Mouse (Mus musculus) CH12.LX (cell line): ENCODE results near the gene Myo1a. TPM values are rescaled to one million over a fixed set of nuclear protein-coding genes. Genes with fewer than 3 reads are reported as not detected.
A peak's percentile ranks its signal among the peaks of the same experiment; 100 is the strongest.

Experiments
- DNase-seq: peaks from one replicate; pipeline ENCODE4 v3.0.0-alpha.2; 2013; ENCODE audit errors: extremely low read depth
- H3K27ac ChIP-seq: 2 replicates; pipeline ENCODE4 v1.5.1; 2012; ENCODE audit warnings: low read depth, mild to moderate bottlenecking, control low read depth, moderate library complexity; ENCODE audit not compliant: insufficient read depth
- H3K27me3 ChIP-seq: replicated peaks from 2 replicates; pipeline ENCODE3; 2012; ENCODE audit warnings: inconsistent platforms
- H3K36me3 ChIP-seq, 2 experiments: replicated peaks in 1 of 2; 2 replicates each; pipeline versions ENCODE3 to v1.6.1; 2012; ENCODE audit warnings: inconsistent platforms in 1 of 2, low read length in 1 of 2, mild to moderate bottlenecking in 1 of 2, mixed read lengths in 1 of 2, moderate library complexity in 1 of 2; ENCODE audit not compliant: control insufficient read depth in 1 of 2, insufficient read depth in 1 of 2
- H3K4me1 ChIP-seq, 2 experiments: 2 replicates each; pipeline ENCODE4 v1.6.1; 2012; ENCODE audit warnings: inconsistent platforms in 1 of 2, moderate library complexity in 1 of 2; ENCODE audit not compliant: insufficient read depth in 2 of 2, control insufficient read depth in 1 of 2
- H3K4me2 ChIP-seq: 2 replicates; pipeline ENCODE4 v1.6.1; 2012; ENCODE audit warnings: low read depth, mild to moderate bottlenecking, control low read depth; ENCODE audit not compliant: poor library complexity, insufficient read depth, severe bottlenecking
- H3K4me3 ChIP-seq, 3 experiments: fragments of 150-350 bp in 1 of 3; sonication (generic) in 1 of 3; replicated peaks in 1 of 3; 2 replicates each; pipeline versions ENCODE3 to v1.5.1; 2011 to 2012; ENCODE audit warnings: low read depth in 2 of 3, low read length in 2 of 3, mild to moderate bottlenecking in 2 of 3, moderate library complexity in 2 of 3, control low read depth in 1 of 3, improper control_type of control experiment in 1 of 3, inconsistent platforms in 1 of 3, mixed read lengths in 1 of 3; ENCODE audit not compliant: poor library complexity in 1 of 3
- H3K79me2 ChIP-seq: replicated peaks from 2 replicates; pipeline ENCODE4 v1.6.1; 2012; ENCODE audit warnings: mild to moderate bottlenecking, moderate library complexity; ENCODE audit not compliant: control insufficient read depth, poor library complexity, insufficient read depth, severe bottlenecking; ENCODE audit errors: extremely low read depth
- H3K9ac ChIP-seq: 2 replicates; pipeline ENCODE4 v1.6.1; 2012; ENCODE audit warnings: low read depth, mild to moderate bottlenecking, control low read depth, moderate library complexity; ENCODE audit not compliant: insufficient read depth
- H3K9me3 ChIP-seq: replicated peaks from 2 replicates; pipeline ENCODE3; 2012; ENCODE audit warnings: low read length, inconsistent platforms, mixed read lengths
- CTCF ChIP-seq, 2 experiments: IDR thresholded peaks in 1 of 2; conservative IDR thresholded peaks in 1 of 2; 2 replicates each; pipeline ENCODE4 v1.5.1; 2011 to 2012; ENCODE audit warnings: low read depth in 2 of 2, low read length in 2 of 2, improper control_type of control experiment in 1 of 2, inconsistent platforms in 1 of 2, mild to moderate bottlenecking in 1 of 2, moderate library complexity in 1 of 2
- EP300 ChIP-seq: IDR thresholded peaks from 2 replicates; pipeline ENCODE4 v1.6.1; 2011; ENCODE audit warnings: low read length, improper control_type of control experiment
- ETS1 ChIP-seq: conservative IDR thresholded peaks from 2 replicates; pipeline ENCODE4 v1.6.1; 2012; ENCODE audit warnings: low read depth, mild to moderate bottlenecking, inconsistent platforms, low read length, improper control_type of control experiment, moderate library complexity
- GABPA ChIP-seq: IDR thresholded peaks from 2 replicates; pipeline ENCODE4 v1.6.1; 2012; ENCODE audit warnings: low read depth, low read length, improper control_type of control experiment, inconsistent platforms; ENCODE audit not compliant: insufficient replicate concordance
- MEF2A ChIP-seq: IDR thresholded peaks from 2 replicates; pipeline ENCODE4 v1.6.1; 2014; ENCODE audit warnings: low read depth, mild to moderate bottlenecking, inconsistent platforms, low read length, improper control_type of control experiment, borderline replicate concordance
- MXI1 ChIP-seq: IDR thresholded peaks from 2 replicates; pipeline ENCODE4 v1.6.1; 2011; ENCODE audit warnings: mild to moderate bottlenecking, low read depth, low read length, improper control_type of control experiment
- RAD21 ChIP-seq: IDR thresholded peaks from 2 replicates; pipeline ENCODE4 v1.6.1; 2011; ENCODE audit warnings: low read depth, mild to moderate bottlenecking, low read length, improper control_type of control experiment, moderate library complexity
- RCOR1 ChIP-seq: conservative IDR thresholded peaks from 2 replicates; pipeline ENCODE4 v1.6.1; 2012; ENCODE audit warnings: low read depth, mild to moderate bottlenecking, inconsistent platforms, low read length, improper control_type of control experiment
- SMC3 ChIP-seq: IDR thresholded peaks from 2 replicates; pipeline ENCODE4 v1.6.1; 2011; ENCODE audit warnings: low read depth, low read length, improper control_type of control experiment
- TBP ChIP-seq: conservative IDR thresholded peaks from 2 replicates; pipeline ENCODE4 v1.6.1; 2011; ENCODE audit warnings: low read depth, low read length, improper control_type of control experiment
- USF1 ChIP-seq: IDR thresholded peaks from 2 replicates; pipeline ENCODE4 v1.6.1; 2014; ENCODE audit warnings: low read depth, mild to moderate bottlenecking, inconsistent platforms, low read length, improper control_type of control experiment
- dilution Hi-C: fragments of 300-500 bp; cut with MboI; formaldehyde crosslinking; loops from 2 replicates; pipeline ENCODE4 v1.14.3; 2020; ENCODE audit warnings: low sequenced_read_pairs; ENCODE audit not compliant: extremely low pct_unique_long_range_greater_than_20kb, extremely low pct_ligation_motif_present
- in situ Hi-C: fragments of 300-500 bp; cut with MboI; formaldehyde crosslinking; loops from 3 replicates; pipeline ENCODE4 v1.14.3; 2019; ENCODE audit warnings: low sequenced_read_pairs, low pct_ligation_motif_present, low pct_unique_long_range_greater_than_20kb, mixed read lengths
- polyA plus RNA-seq: library from polyadenylated mRNA; unstranded; fragments of >175 nt; gene quantifications from 2 replicates; pipeline ENCODE4 v1.2.1, GENCODE M21; 2012; ENCODE audit warnings: low read depth; ENCODE audit not compliant: insufficient read length
- total RNA-seq, 2 experiments: library from RNA; depleted of rRNA; stranded (reverse); fragments of 300-350 nt in 1 of 2; fragments of >200 nt in 1 of 2; gene quantifications; 2 replicates each; pipeline ENCODE4 v1.2.3; 2012 to 2014

The Myo1a gene
- total and polyA plus RNA-seq, 3 experiments, result 0.08 to 2.3 (median 0.36) TPM

GRCm38 (mm10) chr10:127669170-127669569, 35.8 kb upstream of the Myo1a start:
- in situ Hi-C loops, result no loop called here
- H3K9ac ChIP-seq, result peak overlapping the region; percentile 93; the same call in 1 of the 2 replicates
- dilution Hi-C loops, result no loop called here
- H3K4me3 ChIP-seq, result peak overlapping the region in 1 of 3 experiments; percentile 56
- H3K36me3 ChIP-seq, result peaks cover 0 to 9% of the 10 kb centered on the region in 2 experiments
- TF ChIP-seq RAD21 (no peak), MEF2A (no peak), GABPA (no peak), RCOR1 (no peak)
- H3K4me1 ChIP-seq, result peaks cover 7 to 44% of the 10 kb centered on the region in 2 experiments
- H3K4me2 ChIP-seq, result peak overlapping the region; percentile 77
- peak overlapping the region; percentile 30; the same call in 1 of the 2 replicates for H3K27ac ChIP-seq
- peaks cover 26% of the 10 kb centered on the region for H3K27me3 ChIP-seq
- DNase-seq, result no peak
- no peaks in the 10 kb centered on the region for H3K79me2 ChIP-seq
- no peaks in the 10 kb centered on the region for H3K9me3 ChIP-seq

- H3K9me3 ChIP-seq, result no peaks in the 10 kb centered on the region
- TF ChIP-seq ETS1, result no peak
- no peak for TF ChIP-seq TBP
- TF ChIP-seq CTCF (conservative IDR thresholded peaks at IDR 0.05 in 1 of 2, IDR thresholded peaks at IDR 0.05 in 1 of 2; ENCODE audit: low read depth in 2 of 2, low read length in 2 of 2), result peak in 1 of 2 experiments; percentile 41; a peak in 2 of 4 replicates
- TF ChIP-seq SMC3, result peak; percentile 11; the same call in 1 of the 2 replicates
- TF ChIP-seq RAD21, result peak; percentile 6
- TF ChIP-seq EP300, result no peak
- TF ChIP-seq, all 38 proteins: peak for 3
- in situ Hi-C loops, result loop anchor here (10.0 kb wide), 1 partner anchor 65 kb away; the partner anchor contains the start of gene Zbtb39
- peak; percentile 31 for DNase-seq
- dilution Hi-C loops, result no loop called here
- Histone ChIP-seq H3K79me2 (no peaks in the 10 kb centered on the region), H3K9ac (no peak overlapping the region), H3K36me3 (no peaks in the 10 kb centered on the region), H3K4me2 (no peak overlapping the region), H3K4me3 (no peak overlapping the region), H3K4me1 (peaks cover 7 to 39% of the 10 kb centered on the region in 2 experiments), H3K27ac (no peak overlapping the region), H3K27me3 (peaks cover 24% of the 10 kb centered on the region)
Measured at GRCm38 (mm10) chr10:127670185-127670584, 34.8 kb upstream of the Myo1a start.

GRCm38 (mm10) chr10:127671276-127671675, 33.7 kb upstream of the Myo1a start:
- DNase-seq, result peak; percentile 50
- Histone ChIP-seq H3K27me3 (peaks cover 14% of the 10 kb centered on the region), H3K9me3 (no peaks in the 10 kb centered on the region), H3K4me3 (no peak overlapping the region), H3K4me2 (no peak overlapping the region), H3K4me1 (peaks cover 7 to 35% of the 10 kb centered on the region in 2 experiments), H3K27ac (no peak overlapping the region)
- dilution Hi-C loops, result no loop called here
- TF ChIP-seq CTCF (conservative IDR thresholded peaks at IDR 0.05 in 1 of 2, IDR thresholded peaks at IDR 0.05 in 1 of 2; ENCODE audit: low read depth in 2 of 2, low read length in 2 of 2) (peak; percentile 53 to 94), MXI1 (no peak), USF1 (no peak)
- TF ChIP-seq, all 38 proteins: peak for 1
- in situ Hi-C loops, result loop anchor here (10.0 kb wide), 1 partner anchor 64 kb away; the partner anchor contains the start of gene Zbtb39
- Histone ChIP-seq H3K79me2 (no peaks in the 10 kb centered on the region), H3K9ac (no peak overlapping the region), H3K36me3 (no peaks in the 10 kb centered on the region)
